Comparison of ENCODE assay signal across 10 mouse cellular contexts in genomic region chr4:155135909-155136585, GRCm38 (mm10). TPM values are rescaled to one million over a fixed set of nuclear protein-coding genes. Genes with fewer than 3 reads are reported as not detected.
DNase-seq lines count a peak whose midpoint lies in the region; ATAC-seq and TF ChIP-seq lines count a peak whose summit lies in the region.
"Had no signal": no experiment of that assay in that cellular context is flagged by ENCODE, and none has a peak within 500 bp of the region (broad histone marks: within the 10 kb centered on the region; RNA-seq: fewer than 3 reads in every experiment).

No protein-coding gene starts in this region.

- no peaks in the 10 kb centered on the region for H3K27me3 ChIP-seq in C2C12 (ENCODE audit: control insufficient read depth, insufficient read depth, insufficient read length)
- H3K27me3 ChIP-seq in heart, embryonic 13.5 days (replicated peaks), result no peaks in the 10 kb centered on the region
- no peaks in the 10 kb centered on the region for H3K27me3 ChIP-seq in thymus, adult 2 months (ENCODE audit: control insufficient read depth, insufficient read depth, low read length)
- no peaks in the 10 kb centered on the region for H3K27me3 ChIP-seq in forebrain, embryonic 13.5 days
- H3K27me3 ChIP-seq: lung, embryonic 15.5 days; neural tube, embryonic 13.5 days had no signal

- no peaks in the 10 kb centered on the region for H3K79me2 ChIP-seq in C2C12 (ENCODE audit: control insufficient read depth, insufficient read depth)

- peak overlapping the region; percentile 95 for H3K27ac ChIP-seq in heart, embryonic 13.5 days (replicated peaks)
- H3K27ac ChIP-seq in thymus, adult 2 months (ENCODE audit: control insufficient read depth, insufficient read depth, low read length), result no peak overlapping the region
- H3K27ac ChIP-seq in forebrain, embryonic 13.5 days, result no peak overlapping the region
- H3K27ac ChIP-seq: lung, embryonic 15.5 days; neural tube, embryonic 13.5 days had no signal

- H3K4me1 ChIP-seq in heart, embryonic 13.5 days, result peaks cover 77% of the 10 kb centered on the region
- no peaks in the 10 kb centered on the region for H3K4me1 ChIP-seq in thymus, adult 2 months (replicated peaks; ENCODE audit: control insufficient read depth, insufficient read depth, low read length)
- peaks cover 42% of the 10 kb centered on the region for H3K4me1 ChIP-seq in forebrain, embryonic 13.5 days

- TF ChIP-seq CTCF in C2C12 (IDR thresholded peaks at IDR 0.05; ENCODE audit: control insufficient read depth, insufficient read depth, insufficient read length), result no peak
- no peak for TF ChIP-seq CTCF in thymus, adult 2 months (IDR thresholded peaks at IDR 0.05; ENCODE audit: borderline replicate concordance, control insufficient read depth, extremely low read depth, insufficient read depth, low read length, poor library complexity)

- DNase-seq in heart, adult 11 months, result peak; percentile 94
- no peak for DNase-seq in heart, postnatal 25 days (ENCODE audit: low spot score)
- peak; percentile 81 for DNase-seq in kidney, postnatal 10 days
- no peak for DNase-seq in thymus, adult 2 months
- DNase-seq in thymus, postnatal 36 days, result no peak

- peak overlapping the region; percentile 22 for H3ac ChIP-seq in C2C12 (ENCODE audit: control insufficient read depth, insufficient read length, low read depth)

- no peak overlapping the region for H3K4me3 ChIP-seq in C2C12 (ENCODE audit: insufficient read depth, poor library complexity, severe bottlenecking)
- H3K4me3 ChIP-seq in heart, embryonic 13.5 days, result no peak overlapping the region
- H3K4me3 ChIP-seq in thymus, adult 2 months (ENCODE audit: control insufficient read depth, insufficient read depth, low read length), result no peak overlapping the region
- H3K4me3 ChIP-seq in forebrain, embryonic 13.5 days, result no peak overlapping the region
- H3K4me3 ChIP-seq: lung, embryonic 15.5 days; neural tube, embryonic 13.5 days had no signal

- no peaks in the 10 kb centered on the region for H3K36me3 ChIP-seq in C2C12 (ENCODE audit: control insufficient read depth, insufficient read depth)
- H3K36me3 ChIP-seq in heart, embryonic 13.5 days, result no peaks in the 10 kb centered on the region
- H3K36me3 ChIP-seq in thymus, adult 2 months (ENCODE audit: control insufficient read depth, insufficient read depth, low read length), result no peaks in the 10 kb centered on the region
- no peaks in the 10 kb centered on the region for H3K36me3 ChIP-seq in forebrain, embryonic 13.5 days (ENCODE audit: poor library complexity, severe bottlenecking)
- H3K36me3 ChIP-seq: lung, embryonic 15.5 days; neural tube, embryonic 13.5 days had no signal

- 51% methylated on average over 5 of the region's 5 CpGs for WGBS in heart, embryonic 13.5 days
- WGBS in thymus, adult 2 months, result 96% methylated on average over 5 of the region's 5 CpGs
- WGBS in forebrain, embryonic 13.5 days, result 50% methylated on average over 5 of the region's 5 CpGs

- no peaks in the 10 kb centered on the region for H3K79me3 ChIP-seq in C2C12 (ENCODE audit: low read depth)

- no peaks in the 10 kb centered on the region for H3K9me3 ChIP-seq in heart, embryonic 13.5 days
- H3K9me3 ChIP-seq in forebrain, embryonic 13.5 days (replicated peaks), result no peaks in the 10 kb centered on the region
- H3K9me3 ChIP-seq: lung, embryonic 15.5 days; neural tube, embryonic 13.5 days had no signal

- intact Hi-C loops in heart, postnatal 25 days (cut with DNase I), result no loop called here

- TF ChIP-seq POLR2A in thymus, adult 2 months (IDR thresholded peaks at IDR 0.05; ENCODE audit: control insufficient read depth, extremely low read depth, insufficient read depth, low read length, poor library complexity), result no peak

- no peak for ATAC-seq in heart, embryonic 13.5 days (ENCODE audit: extremely low read depth, insufficient number of reproducible peaks, low FRiP score, low TSS enrichment)
- no peak for ATAC-seq in forebrain, embryonic 13.5 days

- no peak overlapping the region for H3K4me2 ChIP-seq in heart, embryonic 13.5 days
- no peak overlapping the region for H3K4me2 ChIP-seq in forebrain, embryonic 13.5 days
- H3K4me2 ChIP-seq: lung, embryonic 15.5 days; neural tube, embryonic 13.5 days had no signal

- H3K9ac ChIP-seq in heart, embryonic 13.5 days, result peak overlapping the region; percentile 48
- H3K9ac ChIP-seq in forebrain, embryonic 13.5 days, result no peak overlapping the region
- H3K9ac ChIP-seq: lung, embryonic 15.5 days; neural tube, embryonic 13.5 days had no signal

TF ChIP-seq in C2C12, 6 proteins besides CTCF, POLR2A, EP300 and RAD21:
- TF ChIP-seq MYOD1 (IDR thresholded peaks at IDR 0.05; ENCODE audit: control insufficient read depth, insufficient read length, low read depth) (peak; percentile 98), FOSL1 (IDR thresholded peaks at IDR 0.05; ENCODE audit: insufficient read depth, low read length, poor library complexity, severe bottlenecking) (no peak), MYOG (IDR thresholded peaks at IDR 0.05; ENCODE audit: control insufficient read depth, extremely low read depth, insufficient read length) (no peak), USF1 (IDR thresholded peaks at IDR 0.05; ENCODE audit: low read depth) (no peak), MAX (IDR thresholded peaks at IDR 0.05) (no peak)

RNA-seq across cellular contexts. Expression of gene Morn1, which starts 49.7 kb away (rescaled TPM):
- total RNA-seq in heart, postnatal 25 days (2021), result 1 to 10 TPM; 1.1 to 1.3 TPM
- polyA plus RNA-seq in C2C12 (2012; fragmentation: generic; extraction: Trizol), result 1.2 TPM
- 2.1 and 2.3 TPM in 2 replicates for polyA plus RNA-seq in heart, embryonic 13.5 days (2015; fragmentation: Nextera tagmentation; extraction: Ambion mirVana)
- polyA plus RNA-seq in thymus, adult 2 months (2012; rRNA removed), result 3.8 and 5.0 TPM in 2 replicates
- 7.4 and 9.4 TPM in 2 replicates for polyA plus RNA-seq in forebrain, embryonic 13.5 days (2015; fragmentation: Nextera tagmentation; extraction: Ambion mirVana)

RNA-seq across cellular contexts. Expression of gene Rer1, which starts 49.9 kb away (rescaled TPM):
- total RNA-seq in heart, postnatal 25 days (2021), result 10 to 100 TPM; 66.1 to 68.7 TPM
- polyA plus RNA-seq in C2C12 (2012; fragmentation: generic; extraction: Trizol), result 125 TPM
- polyA plus RNA-seq in heart, embryonic 13.5 days (2015; fragmentation: Nextera tagmentation; extraction: Ambion mirVana), result 114 and 126 TPM in 2 replicates
- 107 and 111 TPM in 2 replicates for polyA plus RNA-seq in thymus, adult 2 months (2012; rRNA removed)
- 125 and 130 TPM in 2 replicates for polyA plus RNA-seq in forebrain, embryonic 13.5 days (2015; fragmentation: Nextera tagmentation; extraction: Ambion mirVana)

Comparison
In these comparisons a context has a peak if more than half of its experiments do, and no peak if none do; other contexts are left out.
1. DNase-seq: peak in heart, adult 11 months (single experiment) and kidney, postnatal 10 days (single experiment); none in heart, postnatal 25 days (single experiment), thymus, adult 2 months (single experiment) and thymus, postnatal 36 days (0 of 2).